Mouse (Mus musculus) midbrain, embryonic 11.5 days (tissue): ENCODE data around the gene Tgm2. TPM values are rescaled to one million over a fixed set of nuclear protein-coding genes. Genes with fewer than 3 reads are reported as not detected.
A peak's percentile ranks its signal among the peaks of the same experiment; 100 is the strongest.

Source experiments
- ATAC-seq: fragments of 200-750 bp; cut with Nextera tagmentation; 2 replicates; pipeline ENCODE4 v1.8.0; 2017; ENCODE audit warnings: moderate TSS enrichment, moderate library complexity; ENCODE audit not compliant: low FRiP score
- DNase-seq: peaks from one replicate; pipeline ENCODE4 v3.0.0; 2015; ENCODE audit warnings: low spot score; ENCODE audit errors: missing footprints
- H3K27ac ChIP-seq: fragments of 300-500 bp; sonication (generic); 2 replicates; pipeline ENCODE4 v1.5.1; 2014; ENCODE audit warnings: low read depth, low read length
- H3K27me3 ChIP-seq: fragments of 300-500 bp; sonication (generic); 2 replicates; pipeline ENCODE4 v1.6.1; 2014; ENCODE audit warnings: mild to moderate bottlenecking, low read length, moderate library complexity, mixed read lengths; ENCODE audit not compliant: control insufficient read depth, insufficient read depth
- H3K36me3 ChIP-seq: fragments of 300-500 bp; sonication (generic); 2 replicates; pipeline ENCODE4 v1.6.1; 2014; ENCODE audit warnings: mild to moderate bottlenecking, low read length, moderate library complexity, mixed read lengths; ENCODE audit not compliant: control insufficient read depth, insufficient read depth
- H3K4me1 ChIP-seq: fragments of 300-500 bp; sonication (generic); 2 replicates; pipeline ENCODE4 v1.6.1; 2014; ENCODE audit warnings: low read length; ENCODE audit not compliant: control insufficient read depth, insufficient read depth
- H3K4me2 ChIP-seq: fragments of 300-500 bp; sonication (generic); 2 replicates; pipeline ENCODE4 v1.6.1; 2014; ENCODE audit warnings: mild to moderate bottlenecking, moderate library complexity
- H3K4me3 ChIP-seq: fragments of 300-500 bp; sonication (generic); 2 replicates; pipeline ENCODE4 v1.5.1; 2014; ENCODE audit warnings: low read depth, low read length
- H3K9ac ChIP-seq: fragments of 300-500 bp; sonication (generic); 2 replicates; pipeline ENCODE4 v1.6.1; 2014; ENCODE audit warnings: low read length
- H3K9me3 ChIP-seq: fragments of 300-500 bp; sonication (generic); 2 replicates; pipeline ENCODE4 v1.6.1; 2016; ENCODE audit warnings: low read length; ENCODE audit not compliant: control insufficient read depth
- WGBS: fragments of 180-500 bp; shearing (Covaris S2); extraction: QIAGEN DNeasy Blood & Tissue Kit; methylation state at CpG from one replicate; pipeline ENCODE4 v1.1.7; 2014; 5-methylcytosine and 5-hydroxymethylcytosine counted together
- polyA plus RNA-seq: library from polyadenylated mRNA; unstranded; fragments of >200 nt; fragmentation: Nextera tagmentation; extraction: Ambion mirVana; gene quantifications from 2 replicates; pipeline ENCODE4 v1.2.1, GENCODE M21; 2014

Gene Tgm2
- polyA plus RNA-seq, 1 experiment from 2014 or later: 5.8 TPM

DNA sequence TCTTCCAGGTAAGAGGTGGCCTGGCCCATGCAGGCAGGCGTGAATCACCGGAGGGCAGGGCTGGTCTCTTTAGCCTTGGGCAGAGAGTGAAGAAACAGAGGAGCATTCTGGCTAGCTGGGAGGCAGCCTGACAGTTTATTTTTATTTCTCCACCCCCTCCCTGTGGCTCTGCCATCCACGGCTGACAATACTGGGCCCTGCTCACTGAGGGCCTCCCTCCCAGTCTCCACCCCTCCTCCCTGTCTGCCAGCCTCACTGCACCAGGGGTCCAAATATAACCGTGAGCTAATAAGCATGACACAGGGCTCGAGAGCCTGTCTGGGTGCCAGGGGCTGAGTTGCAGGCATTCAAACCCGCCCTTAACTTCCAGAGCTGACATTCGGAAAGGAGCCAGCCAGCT lies 6.6 kb downstream of the Tgm2 start:
- Histone ChIP-seq H3K4me1 (peaks cover 2% of the 10 kb centered on the region), H3K9ac (no peak overlapping the region), H3K36me3 (no peaks in the 10 kb centered on the region), H3K9me3 (no peaks in the 10 kb centered on the region), H3K27ac (no peak overlapping the region), H3K4me2 (no peak overlapping the region), H3K4me3 (no peak overlapping the region), H3K27me3 (no peaks in the 10 kb centered on the region)
- WGBS: 50% methylated on average over 7 of the region's 7 CpGs
- no peak for DNase-seq
- ATAC-seq: no peak

DNA sequence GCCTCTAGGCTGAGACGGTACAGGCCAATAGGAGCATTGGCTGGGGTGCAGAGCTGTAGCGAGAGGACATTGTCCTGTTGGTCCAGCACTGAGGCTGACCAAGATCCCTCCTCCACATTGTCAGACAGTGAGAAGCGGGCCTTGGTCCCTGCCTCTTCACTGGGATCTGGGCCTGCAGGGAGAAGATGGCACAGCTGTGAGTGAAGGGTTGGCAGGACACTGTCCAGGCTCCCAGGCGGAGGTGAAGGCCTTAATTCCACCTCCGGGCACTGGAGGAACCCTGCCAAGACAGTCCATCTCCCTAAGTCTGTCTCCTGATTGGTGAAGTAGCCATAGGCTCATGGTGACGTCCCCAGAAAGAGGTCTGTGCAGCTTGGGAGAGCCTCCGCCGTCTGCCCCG lies 7.5 kb downstream of the Tgm2 start:
- Histone ChIP-seq H3K4me1 (no peaks in the 10 kb centered on the region), H3K9ac (no peak overlapping the region), H3K27me3 (no peaks in the 10 kb centered on the region), H3K9me3 (no peaks in the 10 kb centered on the region), H3K4me3 (no peak overlapping the region), H3K4me2 (no peak overlapping the region), H3K27ac (no peak overlapping the region), H3K36me3 (no peaks in the 10 kb centered on the region)
- ATAC-seq (no peak), DNase-seq (no peak)
- WGBS: 93% methylated on average over 9 of the region's 9 CpGs

DNA sequence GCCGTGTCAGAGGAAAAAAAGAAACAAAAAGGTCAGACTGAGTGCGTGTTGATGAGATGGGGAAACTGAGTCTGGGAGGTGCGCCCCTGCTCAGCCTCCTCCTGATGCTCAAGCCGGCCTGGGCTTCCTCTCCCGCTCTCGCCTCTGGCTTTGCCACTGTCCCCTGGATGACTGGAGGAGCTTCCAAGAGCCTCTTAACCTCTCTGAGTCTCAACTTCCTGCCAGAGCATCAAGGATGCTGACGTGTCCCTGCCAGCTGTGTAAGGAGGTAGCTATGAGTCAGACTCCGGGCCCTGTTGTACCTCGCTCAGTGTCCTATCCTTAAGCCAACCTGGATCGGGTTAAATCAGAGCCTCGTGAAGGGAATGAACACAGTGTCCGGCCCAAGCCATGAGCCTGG lies 8.5 kb downstream of the Tgm2 start:
- ATAC-seq: no peak
- no peaks in the 10 kb centered on the region for H3K36me3 ChIP-seq

DNA sequence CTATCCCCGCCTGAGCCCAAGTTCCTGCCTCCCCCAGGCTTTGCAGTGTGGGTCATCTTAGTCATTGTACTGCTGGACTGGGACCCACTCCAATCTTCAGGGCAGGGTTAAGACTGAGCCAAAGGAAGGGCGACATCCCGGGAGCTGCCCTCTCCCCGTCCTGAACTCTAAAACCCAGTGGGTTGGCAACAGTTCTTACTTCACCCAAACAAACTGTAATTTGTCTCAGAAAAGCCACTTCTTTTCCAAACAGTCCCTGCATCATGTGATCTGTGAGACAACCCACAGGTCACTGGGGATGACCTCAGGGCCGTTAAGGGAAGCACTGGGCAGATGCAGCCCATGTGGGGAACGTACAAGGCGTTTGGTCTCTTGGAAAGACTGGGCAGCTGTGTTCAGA lies 10.0 kb downstream of the Tgm2 start:
- WGBS: 70% methylated on average over 7 of the region's 7 CpGs
- Histone ChIP-seq H3K9me3 (no peaks in the 10 kb centered on the region), H3K4me2 (no peak overlapping the region), H3K9ac (no peak overlapping the region), H3K36me3 (no peaks in the 10 kb centered on the region), H3K4me3 (no peak overlapping the region), H3K27ac (no peak overlapping the region), H3K27me3 (no peaks in the 10 kb centered on the region), H3K4me1 (no peaks in the 10 kb centered on the region)
- DNase-seq (no peak), ATAC-seq (no peak)

More for the DNA sequence above, 8.5 kb downstream of the Tgm2 start:
- no peak overlapping the region for H3K4me2 ChIP-seq
- H3K27ac ChIP-seq: no peak overlapping the region
- no peak overlapping the region for H3K4me3 ChIP-seq
- no peak overlapping the region for H3K9ac ChIP-seq
- H3K9me3 ChIP-seq: no peaks in the 10 kb centered on the region
- no peaks in the 10 kb centered on the region for H3K4me1 ChIP-seq
- H3K27me3 ChIP-seq: no peaks in the 10 kb centered on the region
- 88% methylated on average over 12 of the region's 12 CpGs for WGBS
- DNase-seq: no peak

DNA sequence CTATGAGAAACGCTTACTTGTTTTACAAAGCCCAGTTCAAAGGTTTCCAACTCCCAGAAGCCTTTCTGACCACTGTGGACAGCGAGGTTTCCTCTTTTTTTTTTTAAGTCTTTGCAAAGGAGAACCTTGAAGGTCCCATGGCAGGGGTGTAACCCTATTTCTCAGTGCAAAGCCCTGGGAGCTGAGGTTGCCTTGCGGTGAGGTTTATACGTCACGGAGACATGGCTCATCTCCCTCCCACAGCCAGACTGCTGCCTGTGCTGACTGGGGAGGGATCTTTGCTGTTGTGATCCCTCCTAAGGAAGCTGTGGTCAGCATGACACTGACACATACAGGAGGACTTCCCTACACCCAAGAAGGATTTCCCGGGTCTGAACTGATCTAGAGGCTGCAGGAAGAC lies 13.2 kb downstream of the Tgm2 start:
- 75% methylated on average over 6 of the region's 6 CpGs for WGBS
- DNase-seq: no peak
- Histone ChIP-seq H3K36me3 (no peaks in the 10 kb centered on the region), H3K9me3 (no peaks in the 10 kb centered on the region), H3K9ac (no peak overlapping the region), H3K27ac (no peak overlapping the region), H3K27me3 (no peaks in the 10 kb centered on the region), H3K4me1 (peaks cover 7% of the 10 kb centered on the region), H3K4me2 (no peak overlapping the region), H3K4me3 (no peak overlapping the region)
- ATAC-seq: no peak

DNA sequence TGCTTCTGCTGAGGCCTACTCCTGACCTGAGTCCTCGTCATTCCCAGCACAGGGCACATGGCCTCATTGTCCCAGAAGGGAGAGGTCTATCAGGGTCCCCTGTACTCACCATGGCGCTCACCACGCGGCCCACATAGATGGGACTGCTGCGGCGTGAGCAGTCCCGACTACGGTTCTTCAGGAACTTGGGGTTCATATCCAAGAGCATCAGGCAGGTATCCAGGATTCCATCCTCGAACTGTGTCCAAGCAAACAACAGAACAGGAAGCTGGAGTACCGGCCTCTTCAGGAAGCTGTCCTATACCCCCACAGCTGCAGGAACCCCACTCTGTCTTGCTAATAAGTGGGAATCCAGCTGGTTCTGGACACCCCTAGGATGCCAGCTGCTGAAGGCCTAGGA lies 13.9 kb downstream of the Tgm2 start:
- no peak overlapping the region for H3K27ac ChIP-seq
- ATAC-seq: no peak
- no peak for DNase-seq
- H3K4me1 ChIP-seq: peaks cover 7% of the 10 kb centered on the region
- H3K9me3 ChIP-seq: no peaks in the 10 kb centered on the region
- no peaks in the 10 kb centered on the region for H3K36me3 ChIP-seq
- H3K9ac ChIP-seq: no peak overlapping the region
- no peaks in the 10 kb centered on the region for H3K27me3 ChIP-seq
- no peak overlapping the region for H3K4me3 ChIP-seq
- WGBS: 84% methylated on average over 10 of the region's 10 CpGs
- no peak overlapping the region for H3K4me2 ChIP-seq

DNA sequence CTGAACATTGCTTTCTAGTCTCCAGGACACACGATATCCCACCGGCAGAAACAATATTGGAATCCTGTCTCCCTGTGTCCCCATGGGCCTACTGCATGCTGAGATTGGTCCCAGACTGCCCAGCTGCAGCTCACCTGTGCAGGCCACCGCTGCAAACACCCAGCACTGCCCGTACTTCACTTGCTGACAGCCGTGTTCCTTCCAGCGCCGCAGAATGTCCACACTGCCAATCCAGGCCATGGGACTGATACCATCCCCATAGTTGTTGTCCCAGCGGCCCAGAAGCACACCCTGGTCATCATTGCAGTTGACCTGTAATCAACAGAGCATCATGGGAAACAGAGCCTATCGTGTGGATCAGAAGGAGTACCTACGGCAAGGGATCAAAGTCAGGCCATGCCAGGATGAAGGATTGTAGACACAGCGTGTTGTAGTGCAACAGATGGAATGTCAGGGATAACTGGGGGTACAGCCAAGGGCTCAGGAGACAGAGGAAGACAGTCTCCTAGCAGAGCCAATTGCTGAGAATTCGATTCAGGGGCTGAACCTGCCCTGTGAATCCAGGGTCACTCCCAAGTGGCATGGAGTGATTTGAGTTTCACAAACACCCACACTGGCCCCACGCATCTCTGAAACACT lies 14.9 kb downstream of the Tgm2 start:
- 91% methylated on average over 13 of the region's 13 CpGs for WGBS
- Histone ChIP-seq H3K36me3 (no peaks in the 10 kb centered on the region), H3K27me3 (no peaks in the 10 kb centered on the region), H3K27ac (no peak overlapping the region), H3K4me2 (no peak overlapping the region), H3K4me3 (no peak overlapping the region), H3K9ac (no peak overlapping the region), H3K9me3 (no peaks in the 10 kb centered on the region), H3K4me1 (peaks cover 7% of the 10 kb centered on the region)
- ATAC-seq: no peak
- no peak for DNase-seq

DNA sequence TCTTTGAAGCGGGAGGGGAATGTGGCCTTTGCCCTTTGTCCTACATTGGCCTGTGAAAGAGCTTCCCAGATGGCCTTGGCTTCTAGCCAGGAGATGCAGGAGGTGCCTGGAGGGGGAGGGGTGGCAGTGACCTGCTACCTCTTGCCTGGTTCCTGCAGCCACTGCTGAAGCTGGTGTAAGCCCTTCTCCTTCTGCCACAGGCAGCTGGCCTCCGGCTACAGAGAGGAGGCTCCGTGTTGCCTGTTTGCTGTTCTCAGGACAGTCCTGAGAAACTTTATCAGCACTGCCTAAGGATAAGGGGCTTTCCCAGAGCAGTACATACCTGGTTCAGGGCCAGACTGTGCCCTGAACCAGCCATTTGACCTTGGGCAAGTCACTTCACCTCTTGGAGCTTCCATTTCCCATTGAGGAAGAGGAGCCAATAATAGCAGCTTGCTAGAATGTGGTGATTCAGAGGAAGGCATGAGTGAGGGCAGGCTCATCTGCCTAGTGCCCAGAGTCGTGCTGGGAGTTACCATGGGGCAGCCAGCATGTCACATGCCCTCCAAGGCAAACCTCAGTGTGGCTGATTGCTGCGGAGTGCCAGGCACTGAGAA lies 15.7 kb downstream of the Tgm2 start:
- DNase-seq (no peak), ATAC-seq (peak; percentile 44; the same call in 1 of the 2 replicates)
- Histone ChIP-seq H3K4me1 (peaks cover 7% of the 10 kb centered on the region), H3K4me3 (no peak overlapping the region), H3K4me2 (no peak overlapping the region), H3K9me3 (no peaks in the 10 kb centered on the region), H3K27me3 (no peaks in the 10 kb centered on the region), H3K36me3 (no peaks in the 10 kb centered on the region), H3K9ac (no peak overlapping the region), H3K27ac (no peak overlapping the region)
- WGBS: 55% methylated on average over 5 of the region's 5 CpGs

DNA sequence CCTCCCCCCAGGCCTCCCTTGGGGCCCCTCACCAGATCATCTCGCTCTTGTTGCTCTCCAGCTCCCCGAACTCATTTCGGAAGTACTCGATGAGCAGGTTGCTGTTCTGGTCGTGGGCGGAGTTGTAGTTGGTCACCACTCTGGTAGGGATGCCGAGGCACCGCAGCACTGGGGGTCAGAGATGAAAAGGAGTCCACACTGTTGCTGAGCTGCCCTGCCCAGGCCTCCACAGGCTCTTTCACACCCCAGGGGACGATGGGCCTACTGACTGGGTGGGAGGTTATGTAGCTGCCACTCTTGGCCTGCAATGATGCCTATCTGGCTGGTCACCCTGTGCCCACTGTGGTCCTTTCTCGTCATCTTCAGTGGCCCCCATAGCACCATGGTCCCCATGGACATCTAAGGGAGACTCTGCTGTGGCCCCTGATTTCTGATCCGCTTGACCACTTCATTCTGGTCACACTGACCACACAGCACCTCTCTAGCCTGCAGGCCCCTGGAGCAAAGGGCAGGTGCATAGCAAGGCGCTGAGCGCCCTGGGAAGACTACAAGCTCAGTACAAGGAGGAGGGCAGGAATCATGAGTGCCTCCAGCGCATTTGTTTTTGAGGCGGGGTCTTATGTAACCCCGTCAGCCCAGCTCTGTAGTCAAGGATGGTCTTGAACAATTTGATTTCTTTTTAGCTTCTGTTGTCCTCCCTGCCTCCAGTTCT lies 16.8 kb downstream of the Tgm2 start:
- Histone ChIP-seq H3K4me2 (no peak overlapping the region), H3K4me3 (no peak overlapping the region), H3K4me1 (peaks cover 7% of the 10 kb centered on the region), H3K36me3 (no peaks in the 10 kb centered on the region), H3K27ac (no peak overlapping the region), H3K9ac (no peak overlapping the region), H3K9me3 (no peaks in the 10 kb centered on the region), H3K27me3 (no peaks in the 10 kb centered on the region)
- ATAC-seq: no peak
- no peak for DNase-seq
- 87% methylated on average over 16 of the region's 16 CpGs for WGBS
